Mouse (Mus musculus) left cerebral cortex, adult 18-20 months (tissue): ENCODE measurements around the gene Itga9. TPM values are rescaled to one million over a fixed set of nuclear protein-coding genes. Genes with fewer than 3 reads are reported as not detected.

Experiments used
- DNase-seq, 2 experiments: peaks; one replicate each; pipeline ENCODE4 v3.0.0; 2021 to 2022; ENCODE audit warnings: low spot score in 2 of 2, mixed read lengths in 1 of 2
- total RNA-seq, 2 experiments: library from RNA; stranded (reverse); gene quantifications; 2 replicates each; pipeline ENCODE4 v1.2.3; 2021

Itga9 gene
- total RNA-seq, 2 experiments from 2014 or later, result 5.6 to 7.5 TPM

- DNase-seq, result no peak
Observed at GRCm38 (mm10) chr9:118913048-118913447, 306.6 kb downstream of the Itga9 start.

DNA sequence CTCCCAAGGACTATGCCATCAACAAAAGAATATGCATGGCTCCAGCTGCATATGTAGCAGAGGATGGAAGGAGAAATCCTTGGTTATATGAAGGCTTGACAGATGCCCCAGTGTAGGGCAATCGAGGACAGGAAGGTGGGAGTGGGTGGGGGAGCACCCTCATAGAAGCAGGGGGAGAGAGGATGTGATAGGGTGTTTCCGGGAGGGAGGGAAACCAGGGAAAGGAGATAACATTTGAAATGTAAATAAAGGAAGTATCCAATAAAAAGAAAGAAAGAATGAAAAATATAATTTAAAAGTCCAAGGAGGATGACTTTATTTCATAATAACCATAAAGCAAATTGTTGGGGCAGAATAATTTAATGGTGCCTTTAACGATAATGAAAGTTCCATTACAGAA, 307.1 kb downstream of the Itga9 start:
- DNase-seq, result no peak

- DNase-seq, result no peak
Observed at GRCm38 (mm10) chr9:118914589-118914988, 308.1 kb downstream of the Itga9 start.

DNA sequence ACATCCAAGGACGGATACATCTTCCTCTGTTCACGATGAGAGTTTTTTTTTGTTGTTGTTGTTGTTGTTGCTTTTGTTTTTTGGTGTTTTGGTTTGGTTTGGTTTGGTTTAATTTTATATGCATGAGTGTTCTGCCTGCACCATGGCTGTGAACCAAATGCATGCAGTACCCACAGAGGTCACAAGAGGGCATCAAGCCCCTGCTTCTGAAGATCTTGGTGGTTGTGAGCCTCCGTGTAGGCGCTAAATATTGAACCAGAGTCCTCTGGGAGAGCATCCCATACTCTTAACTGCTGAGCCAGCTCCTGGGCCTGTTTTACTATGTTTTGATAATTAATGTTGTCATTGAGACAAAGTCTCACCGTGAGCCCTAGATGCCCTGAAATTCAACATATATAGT, 308.8 kb downstream of the Itga9 start:
- peak in 1 of 2 experiments; percentile 58 for DNase-seq

DNA sequence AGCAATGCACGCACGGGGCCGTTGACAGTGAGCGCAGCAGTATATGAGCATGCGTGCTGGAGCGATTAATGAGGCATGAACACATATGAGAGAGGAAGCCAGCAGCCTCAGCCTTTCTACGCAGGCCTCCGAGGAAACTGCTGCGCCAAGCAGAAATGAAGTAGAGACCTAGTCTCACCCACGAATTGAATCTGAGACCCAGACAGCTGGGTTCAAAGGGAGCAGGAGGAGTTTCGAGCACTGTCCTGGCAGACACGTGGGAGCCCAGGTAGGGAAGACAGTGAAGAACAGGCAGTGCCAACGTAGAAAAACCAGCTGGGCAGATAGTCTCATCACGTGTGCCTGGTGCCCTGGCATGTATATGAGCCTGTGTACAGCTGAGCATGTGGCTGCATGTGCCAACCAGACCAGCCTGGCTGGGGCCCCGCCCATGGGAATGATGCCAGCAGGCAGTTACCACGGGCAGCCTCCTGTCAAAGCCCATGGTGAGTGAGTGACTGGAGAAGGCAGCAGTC, 313.2 kb downstream of the Itga9 start:
- no peak for DNase-seq

DNA sequence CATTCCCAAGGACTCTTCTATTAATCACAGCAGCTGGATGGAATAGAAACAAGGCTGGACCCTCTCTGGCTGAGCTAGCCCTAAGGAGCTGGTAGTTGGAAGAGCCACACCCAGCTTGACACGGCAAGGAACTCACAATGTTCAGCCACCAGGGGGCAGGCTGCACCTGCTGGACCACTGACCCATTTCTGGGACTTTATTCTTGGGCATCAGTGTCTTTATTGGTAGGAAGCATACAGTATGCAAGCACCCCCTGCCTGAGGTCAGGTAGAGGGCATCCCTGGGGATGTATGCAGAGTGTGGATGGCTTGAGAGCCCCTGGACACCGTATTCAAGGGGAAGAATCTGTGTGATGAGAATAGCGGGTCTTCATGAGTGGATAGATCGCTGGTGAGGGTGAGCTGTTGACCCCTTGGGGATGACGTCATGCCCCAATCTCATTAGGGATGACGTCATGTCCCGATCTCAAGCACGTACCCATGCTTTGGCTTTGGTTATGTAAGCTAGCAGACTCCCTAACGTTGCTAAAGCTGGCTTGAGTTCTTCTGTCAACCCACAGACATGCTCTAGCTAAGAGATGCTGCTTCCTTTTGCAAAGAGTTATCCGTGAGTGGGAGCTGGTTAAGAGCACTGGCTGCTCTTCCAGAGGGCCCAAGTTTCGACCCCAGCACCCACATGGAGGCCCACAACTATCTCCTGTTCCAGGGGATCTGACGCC, 314.5 kb downstream of the Itga9 start:
- DNase-seq, result peak; percentile 76 to 85

DNA sequence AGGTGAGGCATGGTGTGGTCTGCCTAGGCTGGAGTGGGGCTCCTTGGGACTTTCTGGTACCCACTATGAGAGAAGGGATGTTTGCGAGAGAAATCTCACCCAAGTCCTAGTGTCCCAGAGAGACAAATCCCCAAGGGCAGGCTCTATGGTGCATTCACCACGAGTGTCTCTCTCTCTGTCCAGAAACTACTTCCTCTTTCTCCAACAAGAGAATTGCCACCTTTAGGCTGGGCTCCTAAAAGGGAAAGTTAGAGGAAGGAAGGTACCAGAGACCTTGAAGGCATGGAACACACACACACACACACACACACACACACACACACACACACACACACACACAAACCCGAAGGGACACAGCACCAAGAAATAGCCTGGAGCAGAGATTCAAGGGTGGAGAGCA, 315.4 kb downstream of the Itga9 start:
- no peak for DNase-seq

GRCm38 (mm10) chr9:118924554-118925085, 318.1 kb downstream of the Itga9 start:
- DNase-seq, result no peak

DNA sequence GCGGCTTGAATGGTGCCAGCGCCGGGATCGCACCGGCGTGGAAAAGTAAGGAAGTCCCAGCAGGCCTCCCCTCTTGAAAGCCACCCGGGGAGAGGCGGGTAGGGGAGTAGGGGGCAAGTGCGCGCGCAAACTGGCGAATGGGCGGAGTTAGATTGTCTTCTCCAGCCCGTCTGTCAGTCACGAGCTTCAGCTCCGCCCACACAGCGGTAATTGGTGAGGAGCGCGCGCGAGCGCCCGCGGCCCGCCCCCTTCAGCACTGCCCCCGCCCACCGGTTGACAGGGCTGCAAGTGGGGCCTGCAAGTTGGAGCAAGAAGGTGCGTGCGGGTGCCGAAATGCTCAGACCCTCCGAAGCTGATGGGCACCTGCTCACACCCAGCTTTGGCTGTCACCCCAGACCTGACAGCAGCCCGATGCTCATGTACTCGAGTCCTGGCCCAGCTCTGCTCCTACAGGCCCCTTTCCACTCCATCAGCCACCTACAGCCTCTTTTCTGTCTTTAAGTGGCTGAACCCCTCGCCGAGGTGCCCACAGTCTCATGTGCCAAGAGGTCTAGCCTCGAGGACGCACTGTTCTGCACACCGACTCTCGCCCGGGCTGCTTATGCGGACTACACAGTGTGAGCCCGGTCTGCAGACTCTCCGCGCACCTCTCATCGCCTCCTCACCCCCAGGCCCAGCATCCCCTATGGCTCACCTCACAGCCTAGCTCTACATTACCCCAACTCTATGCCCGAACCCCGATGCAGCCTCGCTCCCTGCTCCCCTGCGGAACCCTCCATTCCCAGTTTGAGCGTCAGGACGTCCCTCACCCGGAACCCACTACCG, 319.0 kb downstream of the Itga9 start:
- peak; percentile 93 for DNase-seq

DNA sequence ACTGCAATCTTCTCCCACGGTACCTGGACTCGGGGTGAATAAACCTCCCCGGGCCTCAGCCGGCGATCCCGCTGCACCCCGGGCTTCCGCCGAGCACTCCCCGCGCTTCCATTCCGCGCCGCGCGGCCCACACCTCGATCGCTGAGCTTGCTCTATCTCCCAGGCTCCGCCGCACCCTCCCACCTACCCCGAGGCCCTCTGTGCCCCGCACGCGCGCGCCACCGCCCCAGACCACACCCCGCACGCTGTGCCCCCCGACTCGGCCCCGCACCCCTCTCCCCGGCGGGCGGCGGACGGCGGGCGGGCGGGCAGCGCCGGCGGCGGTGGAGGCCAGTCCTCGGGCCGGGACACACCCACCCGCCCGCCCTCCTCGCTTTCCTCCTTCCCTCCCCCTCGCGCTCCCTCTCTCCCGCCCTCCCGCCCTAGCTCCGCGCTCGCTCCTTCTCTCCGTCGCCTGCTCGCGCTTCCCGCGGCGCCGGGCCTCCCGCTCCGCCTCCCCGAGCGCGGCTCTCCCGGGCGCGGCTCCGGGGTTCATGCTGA, 319.7 kb downstream of the Itga9 start, which contains the start of gene Ctdspl:
Ctdspl (plus strand) TSS at position 343 of the 540 bp plus-strand sequence.
- peak; percentile 57 to 69 for DNase-seq

DNA sequence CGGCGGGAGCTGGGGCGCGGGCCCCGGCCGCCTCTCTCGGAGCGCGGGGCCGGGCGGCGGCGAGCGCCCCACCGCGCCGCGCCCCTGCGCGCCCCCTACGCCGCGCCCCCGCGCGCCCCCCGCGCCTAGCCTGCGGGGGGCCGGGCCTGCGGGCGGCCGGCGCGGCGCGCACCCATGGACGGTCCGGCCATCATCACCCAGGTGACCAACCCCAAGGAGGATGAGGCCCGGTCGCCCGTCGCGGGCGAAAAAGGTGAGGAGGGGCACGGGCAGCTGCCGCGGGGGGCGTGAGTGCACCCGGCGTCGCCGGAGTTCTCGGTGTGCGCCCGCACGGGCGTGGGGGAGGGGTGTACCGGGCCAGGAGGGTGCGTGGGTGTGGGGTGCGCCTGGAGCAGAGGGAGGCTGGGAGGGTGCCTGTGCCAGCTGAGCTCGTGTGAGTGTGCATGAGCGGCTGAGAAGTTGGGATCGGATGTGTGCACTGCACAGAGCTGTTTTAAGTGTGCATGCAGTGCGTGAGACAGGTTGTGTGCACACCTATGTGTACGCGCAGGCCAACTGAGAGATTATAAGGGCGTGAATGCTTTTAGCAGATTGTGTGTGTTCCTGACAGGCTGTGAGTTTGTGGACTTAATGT, 320.3 kb downstream of the Itga9 start:
- DNase-seq, result peak; percentile 74 to 79

DNA sequence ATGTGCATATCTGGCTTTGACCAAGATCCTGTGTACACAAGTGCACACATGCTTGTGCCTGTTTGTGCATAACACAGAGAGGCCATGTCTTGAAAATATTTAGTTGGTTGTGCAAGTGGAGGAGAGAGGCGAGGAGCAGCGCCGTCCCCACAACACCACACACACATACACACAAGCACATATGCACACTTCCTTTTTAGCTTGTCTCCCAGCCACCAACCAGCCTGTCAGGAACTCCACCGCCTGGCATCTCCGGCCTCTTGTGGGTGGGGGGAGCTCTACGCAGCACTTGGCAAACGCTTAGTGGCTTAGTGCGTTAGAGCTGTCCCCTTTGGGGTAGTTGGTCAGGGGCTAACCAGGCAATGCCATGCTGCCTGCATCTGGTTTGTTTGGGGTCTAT, 321.0 kb downstream of the Itga9 start:
- peak in 1 of 2 experiments; percentile 48 for DNase-seq

- DNase-seq, result no peak
Observed at GRCm38 (mm10) chr9:118928007-118928406, 321.5 kb downstream of the Itga9 start.

GRCm38 (mm10) chr9:118928656-118929055, 322.2 kb downstream of the Itga9 start:
- DNase-seq, result no peak

DNA sequence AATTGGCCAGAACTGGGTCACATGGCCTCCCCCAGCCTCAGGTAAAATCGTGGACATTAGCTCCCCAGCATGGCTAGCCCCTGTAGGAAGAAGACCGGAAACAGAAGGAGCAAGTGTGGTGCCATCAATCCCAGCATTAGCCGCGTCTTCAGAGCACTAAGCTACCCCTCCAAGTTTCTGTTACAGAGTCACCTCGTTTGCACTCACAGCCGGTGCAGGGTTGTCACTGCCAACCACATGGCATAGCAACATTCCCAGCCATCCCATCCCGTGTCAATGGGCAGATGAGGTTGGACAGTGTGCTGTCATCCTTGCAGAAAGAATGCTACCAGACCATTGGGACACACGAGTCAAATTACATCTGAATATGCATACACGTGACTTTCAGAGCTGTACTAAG, 324.1 kb downstream of the Itga9 start:
- no peak for DNase-seq

DNA sequence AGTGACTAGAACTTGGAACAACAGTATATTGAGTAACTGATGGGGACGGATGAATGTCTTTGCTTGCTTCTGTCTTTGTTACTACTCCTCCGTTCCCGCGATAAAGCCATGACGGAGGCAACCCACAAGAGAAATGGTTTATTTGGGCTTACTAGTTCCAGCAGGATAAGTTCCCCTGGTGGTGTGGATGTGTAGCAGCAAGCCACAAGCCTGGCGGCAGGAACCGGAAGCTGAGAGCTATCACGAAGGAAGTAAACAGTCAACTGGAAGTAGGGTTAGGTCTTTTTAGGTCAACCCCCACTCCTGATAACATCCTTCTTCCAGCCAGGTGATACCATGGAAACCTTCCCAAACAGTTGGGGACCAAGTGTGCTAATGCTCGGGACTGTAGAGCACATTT, 327.3 kb downstream of the Itga9 start:
- DNase-seq, result no peak

DNA sequence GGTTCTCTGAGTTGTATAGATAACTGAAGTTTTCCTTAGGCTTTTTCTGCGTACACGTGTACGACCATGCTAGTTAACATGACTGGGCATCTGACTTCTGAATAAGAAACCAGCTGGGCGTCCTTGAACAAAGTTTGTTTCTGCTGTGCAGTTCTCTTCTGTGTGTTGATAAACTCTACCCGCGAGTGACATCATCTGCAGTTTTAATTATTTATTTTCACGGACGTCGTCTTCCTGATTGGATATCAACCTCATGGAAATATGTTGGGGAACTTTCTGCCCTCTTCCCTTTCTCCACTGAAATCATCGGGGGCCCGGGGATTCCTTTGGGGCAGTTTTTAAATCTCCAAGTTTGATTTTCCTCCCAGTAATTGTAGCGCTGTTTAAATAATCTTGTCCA, 327.8 kb downstream of the Itga9 start:
- DNase-seq, result no peak

GRCm38 (mm10) chr9:118935098-118935497, 328.6 kb downstream of the Itga9 start:
- DNase-seq, result no peak

- no peak for DNase-seq
Observed at GRCm38 (mm10) chr9:118936071-118936470, 329.6 kb downstream of the Itga9 start.

DNA sequence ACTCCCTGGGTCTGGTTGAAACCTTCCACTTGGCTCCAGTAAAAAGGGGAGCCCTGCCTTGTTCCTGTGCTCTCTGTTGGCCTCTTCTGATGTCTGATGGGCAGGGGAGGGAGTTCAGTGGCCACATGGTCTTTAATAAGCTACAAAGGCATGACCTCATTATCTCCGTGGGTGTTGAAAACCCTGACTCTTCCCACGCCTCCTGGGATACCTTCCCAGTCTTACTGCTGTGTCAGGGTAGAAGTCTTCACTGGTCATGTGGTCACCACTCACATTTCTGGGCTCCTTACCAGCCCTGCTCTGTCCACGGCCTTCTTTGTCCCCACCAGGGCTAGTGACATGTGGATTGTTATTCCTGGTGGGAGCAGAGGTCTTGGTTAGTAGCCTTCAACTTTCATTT, 331.0 kb downstream of the Itga9 start:
- DNase-seq, result no peak

GRCm38 (mm10) chr9:118939410-118939809, 332.9 kb downstream of the Itga9 start:
- DNase-seq, result no peak
